Mouse (Mus musculus) left cerebral cortex, adult 11 months (tissue): ENCODE data around the gene Apobec3.

Experiments used
- DNase-seq: peaks from one replicate; pipeline ENCODE4 v3.0.0; 2022; ENCODE audit warnings: low spot score

The Apobec3 gene

GRCm38 (mm10) chr15:79891436-79892212 lies at the start of gene Apobec3:
TSS of gene Apobec3 (plus strand) at chr15:79891659.
- DNase-seq, result no peak

DNA sequence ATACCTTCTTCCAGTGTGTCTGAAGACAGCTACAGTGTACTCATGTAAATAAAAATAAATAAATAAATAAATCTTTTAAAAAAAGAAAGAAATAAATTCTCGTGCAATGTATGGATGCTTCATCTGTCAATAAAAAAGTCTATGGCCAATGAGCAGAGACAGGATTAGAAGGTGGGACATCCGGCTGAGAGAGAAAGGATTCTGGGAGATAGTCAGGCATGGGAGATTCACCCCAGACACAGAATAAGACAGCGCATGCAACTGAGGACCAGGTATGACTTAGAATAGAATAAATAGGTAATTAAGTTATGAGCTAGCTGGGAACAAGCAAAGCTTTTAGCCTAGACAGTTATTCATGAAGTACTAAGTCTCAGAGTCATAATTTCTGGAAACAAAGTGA lies 48.5 kb upstream of the Apobec3 start:
- no peak for DNase-seq

- no peak for DNase-seq
These were observed 45.5 kb upstream of the Apobec3 start for GRCm38 (mm10) chr15:79845986-79846385.

DNA sequence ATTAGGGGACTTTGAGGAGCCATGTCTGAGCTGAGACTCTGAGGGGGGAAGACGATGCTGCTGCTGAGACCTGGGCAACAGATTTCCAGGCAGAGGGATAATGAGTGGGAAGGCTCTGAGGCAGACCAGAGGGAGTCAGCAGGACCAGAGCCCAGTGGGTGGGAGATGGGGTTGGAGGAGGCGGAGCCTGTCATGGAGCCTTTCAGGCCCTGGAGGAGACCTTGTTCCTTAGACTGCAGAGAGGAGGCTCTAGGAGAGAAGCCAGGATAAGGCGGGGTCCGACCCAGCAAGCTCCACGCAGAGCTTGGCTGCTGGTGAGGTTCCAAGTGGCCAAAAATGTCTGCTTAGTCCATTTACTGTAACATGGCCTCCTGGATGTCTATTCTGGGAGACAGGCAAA lies 44.4 kb upstream of the Apobec3 start:
- DNase-seq, result no peak

GRCm38 (mm10) chr15:79850143-79850542 lies 41.3 kb upstream of the Apobec3 start:
- no peak for DNase-seq

GRCm38 (mm10) chr15:79858979-79859378 lies 32.5 kb upstream of the Apobec3 start:
- DNase-seq, result no peak

- DNase-seq, result no peak
These were observed 31.6 kb upstream of the Apobec3 start for GRCm38 (mm10) chr15:79859821-79860220.

DNA sequence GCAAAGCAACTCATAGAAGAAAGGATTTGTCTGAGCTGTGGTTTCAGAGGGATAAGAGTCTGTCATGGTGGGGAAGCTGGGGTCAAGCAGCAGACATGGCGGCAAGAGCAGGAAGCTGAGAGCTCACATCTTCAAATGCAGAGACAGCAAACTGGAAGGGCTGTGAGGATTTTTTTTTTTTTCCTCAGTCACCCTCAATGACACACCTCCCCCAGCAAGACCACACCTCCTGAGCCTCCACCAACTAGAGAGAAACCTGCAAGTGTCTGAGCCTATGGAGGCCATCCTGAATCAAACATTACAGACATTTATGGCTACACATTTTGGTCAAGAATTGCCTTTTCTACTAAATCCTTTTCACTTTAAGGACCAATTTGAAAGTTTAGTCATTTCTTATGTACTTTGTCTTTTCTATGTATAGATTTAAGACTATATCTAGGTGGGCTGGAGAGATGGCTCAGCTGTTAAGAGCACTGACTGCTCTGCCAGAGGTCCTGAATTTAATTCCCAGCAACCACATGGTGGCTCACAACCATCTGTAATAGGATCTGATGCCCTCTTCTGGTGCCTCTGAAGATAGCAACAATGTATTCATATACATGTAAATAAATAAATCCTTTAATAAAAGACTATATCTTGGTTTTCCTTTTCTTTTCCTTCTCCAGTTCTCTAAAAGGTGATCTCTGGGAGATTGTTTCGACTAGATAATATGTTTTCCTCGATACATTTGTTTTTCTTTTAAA lies 24.0 kb upstream of the Apobec3 start:
- no peak for DNase-seq

GRCm38 (mm10) chr15:79873545-79873944 lies 17.9 kb upstream of the Apobec3 start:
- DNase-seq, result no peak

GRCm38 (mm10) chr15:79873995-79874394 lies 17.5 kb upstream of the Apobec3 start:
- no peak for DNase-seq

DNA sequence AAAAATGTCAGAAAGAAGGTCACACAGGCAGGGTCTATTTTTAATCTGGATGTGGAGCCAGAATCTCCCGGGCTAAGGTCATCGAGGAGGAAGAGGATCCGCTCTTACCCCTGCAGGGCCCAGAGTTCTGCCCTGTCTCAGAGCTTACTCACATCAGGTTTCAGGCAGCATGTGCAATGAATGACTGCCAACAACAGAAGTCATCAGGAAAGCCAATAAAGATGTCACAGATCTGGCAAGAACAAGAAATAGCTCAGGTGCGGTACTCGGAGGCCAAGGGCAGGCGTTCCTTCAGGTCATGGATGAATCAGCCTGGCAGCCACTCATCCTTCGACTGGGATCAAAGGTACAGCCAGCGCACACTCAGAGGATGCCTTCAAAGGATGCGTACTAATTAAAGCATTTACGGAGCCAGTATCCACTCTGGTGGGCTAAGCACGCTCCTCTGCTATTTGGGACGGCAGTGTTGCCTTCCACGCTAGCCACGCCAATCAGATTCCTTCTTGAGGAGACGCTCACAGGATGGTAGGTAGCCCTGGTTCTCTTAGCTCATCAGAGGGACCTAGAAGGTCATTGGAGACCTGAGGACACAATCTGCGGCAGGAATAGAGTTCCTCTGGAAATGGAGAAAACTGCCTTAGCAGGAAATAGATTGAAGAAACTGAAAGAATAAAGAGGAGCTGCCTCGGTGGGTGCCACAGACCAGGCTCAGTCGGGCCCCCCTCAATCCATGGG lies 16.0 kb upstream of the Apobec3 start:
- no peak for DNase-seq

DNA sequence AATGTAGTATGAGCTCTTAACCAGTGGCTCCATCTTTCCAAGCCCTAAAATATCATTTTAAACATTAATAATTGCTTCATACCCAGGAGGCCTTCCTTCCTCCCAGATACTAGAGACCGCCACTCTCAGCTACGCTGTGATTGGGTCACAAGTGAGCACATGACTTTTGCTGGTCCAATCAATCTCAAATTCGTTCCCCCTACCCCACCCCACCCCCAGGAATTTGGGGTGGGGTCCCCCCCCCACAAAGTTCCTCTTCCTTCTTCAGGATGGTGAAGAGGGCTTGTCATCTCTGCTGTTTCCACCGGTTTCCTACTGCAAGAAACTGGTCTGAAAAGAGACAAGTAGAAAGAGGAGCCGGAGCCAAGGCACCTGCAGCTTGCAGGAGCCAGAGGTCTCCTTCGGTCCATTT lies 12.7 kb upstream of the Apobec3 start:
- no peak for DNase-seq

- DNase-seq, result peak; percentile 37
These were observed 12.1 kb upstream of the Apobec3 start for GRCm38 (mm10) chr15:79879319-79879718.

- no peak for DNase-seq
These were observed 11.0 kb upstream of the Apobec3 start for GRCm38 (mm10) chr15:79880477-79880876.

- DNase-seq, result peak; percentile 63
These were observed 8.7 kb upstream of the Apobec3 start for GRCm38 (mm10) chr15:79882623-79883267.

DNA sequence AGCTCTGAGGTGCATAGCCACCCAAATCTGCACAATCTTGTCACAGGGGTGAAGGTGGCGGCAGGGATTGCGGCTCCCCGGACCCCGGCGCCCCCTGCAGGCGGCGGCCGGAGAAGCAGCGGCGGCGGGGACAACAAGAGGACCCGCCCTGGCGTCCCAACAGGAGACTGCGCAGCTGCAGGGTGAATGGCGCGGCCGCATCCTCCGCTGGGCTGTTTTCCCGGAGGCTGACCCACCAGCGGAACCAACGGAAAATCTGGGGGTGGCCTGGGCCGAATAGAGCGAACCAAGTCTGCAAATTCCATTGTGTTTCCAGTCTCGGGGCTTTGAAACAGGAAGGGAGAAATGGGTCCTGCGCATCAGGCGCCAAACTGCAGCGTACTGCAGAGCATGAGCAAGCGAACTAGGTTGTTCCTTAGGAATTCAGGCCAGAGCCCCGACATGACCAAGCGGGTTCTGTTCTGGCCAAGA lies 8.1 kb upstream of the Apobec3 start:
- peak; percentile 93 for DNase-seq

DNA sequence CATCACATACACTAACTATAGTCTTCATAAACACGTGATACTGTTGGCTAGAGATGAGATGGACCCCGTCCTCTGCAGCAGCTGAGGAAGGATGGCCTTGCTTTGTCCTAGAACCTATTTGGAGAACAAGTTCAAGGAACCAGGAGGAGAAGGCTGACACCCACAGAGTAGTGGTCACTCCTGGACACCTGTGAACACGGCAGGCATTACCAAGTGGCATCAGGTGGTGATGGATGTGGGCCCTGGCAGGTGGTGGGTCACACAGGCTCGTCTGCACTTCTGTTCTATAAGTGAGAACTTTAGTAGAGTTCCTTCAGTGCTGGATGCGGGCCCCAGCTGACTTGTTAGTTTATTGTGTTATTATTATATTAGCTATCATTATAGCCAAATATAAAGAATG lies 6.6 kb upstream of the Apobec3 start:
- no peak for DNase-seq

GRCm38 (mm10) chr15:79892213-79892541 lies 718 bp downstream of the Apobec3 start:
- DNase-seq, result no peak

- no peak for DNase-seq
These were observed 1.8 kb downstream of the Apobec3 start for GRCm38 (mm10) chr15:79892995-79893823.

DNA sequence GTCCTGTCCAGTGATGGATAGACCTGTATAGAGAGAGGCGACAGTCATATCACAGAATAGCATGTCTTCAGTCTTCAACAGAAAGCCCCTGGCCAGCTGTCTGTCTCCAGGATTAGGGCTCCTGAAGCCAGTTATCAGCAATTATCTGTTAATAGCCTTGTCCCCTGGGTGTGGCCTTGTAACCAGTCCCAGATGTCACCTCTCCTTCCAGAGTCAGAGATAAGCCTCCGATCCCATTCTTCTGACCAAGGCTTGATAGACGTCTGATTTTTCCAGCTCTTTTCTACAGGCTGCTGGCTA lies 2.3 kb downstream of the Apobec3 start:
- DNase-seq, result no peak

GRCm38 (mm10) chr15:79894343-79894742 lies 2.9 kb downstream of the Apobec3 start:
- DNase-seq, result no peak
